Mouse (Mus musculus): ENCODE measurements around the gene Zfp108.
A peak's percentile ranks its signal among the peaks of the same experiment; 100 is the strongest.
"Not testable (repeated sequence)": the region's sequence is repeated elsewhere in the genome, so short reads cannot be mapped to it uniquely, and the experiment has no call there.

Zfp108 gene

GRCm38 (mm10) chr7:24254633-24255474 is at the start of gene Zfp108:
Gene Zfp108 (plus strand): TSS chr7:24254794.
- DNase-seq (ENCODE audit: low read depth, low spot score) = peak; percentile 99

DNA sequence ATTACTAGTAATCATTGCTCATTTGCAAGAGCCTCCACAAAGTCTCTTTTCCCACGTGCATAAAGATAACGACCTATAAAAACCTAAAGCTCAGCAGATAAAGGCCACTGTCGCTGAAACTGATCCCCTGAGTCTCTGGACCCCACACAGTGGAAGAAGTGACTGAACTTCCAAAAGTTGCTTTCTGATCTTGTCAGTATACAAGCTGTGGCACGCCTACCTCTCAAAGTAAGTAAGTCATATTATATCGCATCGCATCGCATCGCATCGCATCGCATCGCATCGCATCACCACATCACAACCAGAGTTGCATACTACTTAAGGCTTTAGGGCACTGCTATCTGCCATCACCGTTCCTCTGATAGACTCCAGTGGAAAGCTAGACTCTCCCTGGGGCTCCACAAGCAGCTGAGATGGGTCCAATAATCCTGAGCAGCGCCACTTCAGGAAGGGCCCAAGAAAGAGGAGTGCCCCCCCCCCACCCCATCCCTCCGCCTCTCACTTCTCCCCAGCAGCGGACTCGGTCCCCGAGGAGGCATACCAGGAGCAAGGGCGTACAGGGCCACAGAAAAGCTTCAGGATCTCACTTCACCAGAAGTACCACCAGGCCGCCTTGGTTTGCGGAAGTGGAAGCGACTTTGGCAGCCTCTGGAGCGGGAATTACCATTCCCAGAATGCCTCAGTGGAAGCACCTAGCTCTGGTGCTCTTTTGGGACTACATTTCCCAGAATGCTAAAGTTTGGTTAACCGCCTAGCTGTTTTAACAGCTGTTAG is 46.9 kb upstream of the Zfp108 start:
- DNase-seq (ENCODE audit: low read depth, low spot score) = peak; percentile 97

GRCm38 (mm10) chr7:24208282-24208886 is 46.2 kb upstream of the Zfp108 start:
- no peak for DNase-seq (ENCODE audit: low read depth, low spot score)

DNA sequence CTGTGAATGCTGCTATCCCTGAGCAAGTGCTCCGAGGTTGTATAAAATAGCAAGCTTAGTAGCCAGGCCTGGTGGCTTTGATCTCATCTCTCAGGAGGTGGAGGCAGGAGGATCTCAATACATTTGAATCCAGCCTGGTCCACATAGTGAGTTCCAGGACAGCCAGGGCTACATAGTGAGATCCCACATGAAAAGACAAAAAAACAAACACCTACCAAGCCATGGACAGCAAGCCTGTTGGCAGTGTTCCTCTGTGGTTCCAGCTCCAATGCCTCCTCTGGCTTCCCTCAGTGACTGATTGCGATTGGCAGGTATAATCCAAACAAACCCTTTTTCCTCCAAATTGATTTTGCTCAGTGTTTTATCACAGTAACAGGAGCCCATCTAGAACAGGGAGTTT is 44.3 kb upstream of the Zfp108 start:
- DNase-seq (ENCODE audit: low read depth, low spot score) = no peak

GRCm38 (mm10) chr7:24211343-24211742 is 43.3 kb upstream of the Zfp108 start, which contains the start of gene Zfp111:
Gene Zfp111 (minus strand): TSS chr7:24211443.
- no peak for DNase-seq (ENCODE audit: low read depth, low spot score)

- DNase-seq (ENCODE audit: low read depth, low spot score) = peak; percentile 92
Observed at GRCm38 (mm10) chr7:24237040-24237791, 17.4 kb upstream of the Zfp108 start, which contains the start of gene Zfp109. Gene Zfp109 (minus strand): TSS chr7:24237560.

GRCm38 (mm10) chr7:24253779-24254615 is 597 bp upstream of the Zfp108 start:
- DNase-seq (ENCODE audit: low read depth, low spot score) = no peak

GRCm38 (mm10) chr7:24259306-24259999 is 4.9 kb downstream of the Zfp108 start:
- DNase-seq (ENCODE audit: low read depth, low spot score) = peak; percentile 19

GRCm38 (mm10) chr7:24260000-24260312 is 5.4 kb downstream of the Zfp108 start:
- no peak for DNase-seq (ENCODE audit: low read depth, low spot score)

DNA sequence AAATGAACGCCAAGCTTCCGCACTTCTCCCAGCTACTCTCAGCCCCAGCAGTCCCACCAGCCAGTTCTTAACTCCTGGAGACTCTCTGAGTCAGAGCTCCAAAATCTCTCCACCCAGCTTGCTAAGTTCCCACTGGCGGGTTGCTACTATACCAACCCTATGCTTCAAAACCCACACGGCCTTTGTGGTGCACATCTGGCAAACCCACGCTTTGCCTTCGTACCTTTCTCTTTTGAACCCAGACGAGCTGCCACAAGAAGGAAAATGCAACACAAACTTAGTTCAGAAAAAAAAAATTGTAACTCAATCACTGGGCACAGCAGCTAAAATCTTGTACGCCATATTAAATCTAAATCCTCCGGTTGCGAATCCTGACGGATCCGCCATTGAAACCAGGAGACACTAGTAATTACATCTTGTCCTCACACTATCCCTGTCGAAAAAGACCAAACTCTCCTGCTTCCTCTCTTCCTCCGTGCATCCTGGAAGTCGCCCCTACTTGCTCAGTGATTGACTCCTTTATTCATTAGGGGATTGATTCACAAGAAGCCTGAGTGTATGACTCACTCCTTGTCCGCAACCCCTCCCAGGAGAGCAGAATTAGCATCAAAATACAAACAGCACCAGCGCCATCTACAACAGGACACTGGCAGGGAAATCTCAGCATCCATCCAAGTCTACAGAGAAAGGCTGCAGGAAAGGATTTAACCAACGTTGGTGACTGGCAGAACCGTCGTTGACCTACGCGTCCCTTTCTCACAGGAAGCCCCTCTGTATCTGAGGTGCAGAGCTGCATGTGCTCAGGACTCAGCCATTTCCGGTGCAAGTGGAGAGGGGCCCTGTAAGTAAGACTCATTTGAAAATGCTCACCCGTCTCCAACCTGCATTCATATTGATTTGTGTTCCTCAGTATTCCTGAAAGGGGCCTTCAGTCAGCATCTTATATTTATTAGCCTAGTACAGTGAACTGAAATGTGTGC is 13.9 kb downstream of the Zfp108 start:
- peak; percentile 39 for DNase-seq (ENCODE audit: low read depth, low spot score)

DNA sequence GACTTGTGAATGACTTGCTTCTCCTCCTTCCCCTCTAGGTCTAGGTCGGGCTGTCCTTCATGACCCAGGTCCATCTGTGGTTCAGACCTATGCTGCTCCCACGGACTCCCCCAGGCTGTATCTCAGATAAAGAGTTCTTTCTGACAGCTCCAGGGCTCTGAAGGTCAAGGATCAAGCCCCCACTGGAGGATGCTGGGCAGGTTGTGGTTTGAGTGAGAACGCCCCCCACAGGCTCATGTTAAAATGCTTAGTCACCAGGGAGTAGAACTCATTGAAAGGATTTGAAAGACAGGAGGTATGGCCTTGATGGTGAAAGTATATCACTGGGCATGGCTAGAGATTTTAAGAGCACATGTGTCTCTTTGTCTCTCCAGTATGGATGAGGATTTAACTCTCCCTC is 14.7 kb downstream of the Zfp108 start:
- no peak for DNase-seq (ENCODE audit: low read depth, low spot score)

DNA sequence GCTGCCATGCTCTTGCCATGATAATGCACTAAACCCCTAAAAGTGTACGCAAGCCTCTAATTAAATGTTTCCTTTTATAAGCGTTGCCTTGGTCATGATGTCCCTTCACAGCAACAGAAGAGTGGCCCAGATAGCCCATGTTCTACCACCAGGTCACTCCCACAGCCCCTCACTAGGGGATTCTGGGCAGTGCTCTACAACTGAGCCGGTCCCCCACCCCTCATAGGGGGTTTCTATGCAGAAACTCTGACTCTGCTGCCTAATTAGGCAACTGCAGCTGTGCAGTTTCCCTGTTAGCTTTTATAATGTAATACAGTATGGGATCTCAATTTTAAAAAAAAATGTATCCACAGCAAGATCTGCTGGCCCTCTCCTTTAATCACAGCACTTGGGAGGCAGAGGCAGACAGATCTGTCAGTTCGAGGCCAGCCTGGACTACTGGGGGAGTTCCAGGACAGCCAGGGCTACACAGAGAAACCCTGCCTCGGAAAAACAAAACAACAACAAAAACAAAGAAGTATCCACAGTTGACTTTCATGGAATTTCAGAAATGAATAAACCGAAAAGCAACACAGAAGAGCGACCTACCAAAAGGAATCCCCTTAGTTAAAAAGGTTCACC is 15.2 kb downstream of the Zfp108 start:
- DNase-seq (ENCODE audit: low read depth, low spot score) = no peak

GRCm38 (mm10) chr7:24270288-24270672 is 15.7 kb downstream of the Zfp108 start, which contains the start of gene Zfp93:
Gene Zfp93 (plus strand): TSS chr7:24270420.
- DNase-seq (ENCODE audit: low read depth, low spot score) = peak; percentile 98

GRCm38 (mm10) chr7:24271191-24271590 is 16.6 kb downstream of the Zfp108 start:
- no peak for DNase-seq (ENCODE audit: low read depth, low spot score)

GRCm38 (mm10) chr7:24274456-24274855 is 19.9 kb downstream of the Zfp108 start:
- no peak for DNase-seq (ENCODE audit: low read depth, low spot score)

GRCm38 (mm10) chr7:24278771-24279170 is 24.2 kb downstream of the Zfp108 start:
- not testable (repeated sequence) for DNase-seq (ENCODE audit: low read depth, low spot score)

GRCm38 (mm10) chr7:24280031-24280857 is 25.6 kb downstream of the Zfp108 start:
- no peak for DNase-seq (ENCODE audit: low read depth, low spot score)

GRCm38 (mm10) chr7:24280858-24281145 is 26.2 kb downstream of the Zfp108 start:
- DNase-seq (ENCODE audit: low read depth, low spot score) = no peak

Measured in brain, adult 2 months (tissue).